Mouse (Mus musculus) urinary bladder, postnatal 25 days (tissue): ENCODE measurements around the gene Ulk3.

Source experiments
- DNase-seq: peaks from one replicate; pipeline ENCODE4 v3.0.0; 2022; ENCODE audit warnings: low spot score

Ulk3 gene

DNA sequence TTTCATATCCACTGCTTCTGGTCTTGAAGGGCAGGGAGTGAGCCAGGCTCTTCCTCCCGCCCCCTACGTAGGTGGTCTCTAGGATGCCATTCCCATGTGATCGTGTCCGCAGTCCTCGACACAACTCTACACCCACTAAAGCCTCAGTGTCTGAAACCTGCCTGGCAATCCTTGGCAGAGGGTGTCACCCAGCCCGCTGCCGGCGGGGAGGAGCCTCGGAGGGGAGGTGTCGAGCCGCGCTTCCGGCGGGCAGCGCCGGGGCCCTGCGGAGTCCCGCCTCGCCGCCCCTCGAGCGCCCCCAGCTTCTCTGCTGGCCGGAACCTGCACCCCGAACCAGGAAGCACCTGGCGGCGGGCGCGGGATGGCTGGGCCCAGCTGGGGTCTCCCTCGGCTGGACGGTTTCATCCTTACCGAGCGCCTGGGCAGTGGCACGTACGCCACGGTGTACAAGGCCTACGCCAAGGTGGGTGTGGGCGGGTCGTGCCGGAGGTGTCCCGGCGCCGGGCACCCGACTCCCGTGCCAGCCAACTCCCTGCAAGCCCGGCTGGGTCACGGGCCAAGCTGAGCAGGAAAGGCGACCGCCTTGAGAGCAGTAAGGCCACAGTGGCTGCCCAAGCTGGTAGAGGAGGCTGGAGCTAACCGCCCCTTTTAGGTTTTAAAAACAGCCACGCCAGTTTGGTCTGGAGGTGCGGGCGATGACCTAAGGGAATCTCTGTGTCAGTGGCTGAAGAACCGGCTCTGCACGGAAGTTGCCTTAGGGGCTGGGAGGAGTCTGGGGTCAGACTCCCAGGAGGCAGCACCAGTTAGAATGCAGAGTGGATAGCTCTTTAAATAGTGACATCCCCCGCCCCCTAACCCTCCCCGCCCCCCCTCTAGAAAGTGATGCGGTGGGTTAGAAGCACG lies at the start of gene Ulk3:
Gene Ulk3, plus strand, starts transcription at position 229 of the 903 bp plus-strand sequence.
- DNase-seq: peak; percentile 77

DNA sequence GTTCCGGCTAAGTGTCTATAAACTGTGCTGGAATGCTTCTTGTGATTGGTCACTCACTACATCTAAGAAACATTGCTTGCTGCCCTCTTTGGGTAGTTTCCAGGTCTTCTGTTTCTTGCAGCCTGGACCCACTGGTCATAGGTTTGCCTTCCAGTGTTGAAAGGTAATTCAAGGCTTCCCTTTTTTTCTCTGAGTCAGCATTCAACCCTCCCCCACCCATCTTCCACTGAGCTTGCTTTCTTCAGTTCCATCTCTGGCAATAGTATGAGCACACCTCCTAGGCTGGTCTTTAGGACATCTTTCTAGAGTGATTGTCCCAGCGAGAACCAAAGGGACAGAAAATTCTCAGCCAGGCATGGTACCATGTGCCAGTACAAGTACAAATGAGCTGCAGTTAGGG lies 49.7 kb upstream of the Ulk3 start:
- DNase-seq: no peak

DNA sequence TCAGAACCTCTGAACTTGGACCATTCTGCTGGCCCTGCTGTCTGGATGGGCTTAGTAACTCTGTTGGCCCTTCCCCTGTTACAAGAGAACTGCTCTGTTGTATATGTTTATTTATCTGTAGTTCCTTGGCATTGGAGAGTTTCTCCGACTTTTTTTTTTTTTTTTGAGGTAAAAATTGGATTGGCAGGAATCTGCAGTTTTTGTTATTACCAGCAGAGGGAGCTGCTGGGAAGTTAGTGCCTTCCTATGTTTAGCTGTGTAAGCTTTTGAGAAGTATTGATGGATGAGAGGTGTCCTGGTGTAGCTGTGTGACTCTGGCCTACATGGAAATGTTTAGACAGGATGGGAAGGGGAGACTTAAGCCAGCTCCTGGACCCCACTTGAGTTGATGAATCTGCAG lies 47.9 kb upstream of the Ulk3 start:
- DNase-seq: no peak

DNA sequence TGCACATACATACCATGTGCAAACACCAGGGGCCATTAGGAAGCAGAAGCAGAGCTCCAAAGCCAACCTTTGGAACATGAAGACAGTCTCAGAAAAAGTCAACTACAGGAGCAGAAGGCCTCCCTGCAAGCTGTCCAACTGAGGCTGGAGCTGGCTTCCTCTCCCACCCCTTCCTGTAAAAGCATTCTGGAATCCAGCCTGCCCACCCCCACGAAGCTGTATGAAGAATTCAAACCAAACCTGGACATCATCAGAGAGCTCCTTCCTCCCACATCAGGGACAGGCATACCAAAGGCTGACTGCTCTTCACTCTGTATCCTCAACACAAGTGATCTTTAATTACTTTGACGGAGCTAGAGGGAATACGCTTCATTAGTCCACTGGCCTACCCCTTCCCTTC lies 45.3 kb upstream of the Ulk3 start:
- no peak for DNase-seq

DNA sequence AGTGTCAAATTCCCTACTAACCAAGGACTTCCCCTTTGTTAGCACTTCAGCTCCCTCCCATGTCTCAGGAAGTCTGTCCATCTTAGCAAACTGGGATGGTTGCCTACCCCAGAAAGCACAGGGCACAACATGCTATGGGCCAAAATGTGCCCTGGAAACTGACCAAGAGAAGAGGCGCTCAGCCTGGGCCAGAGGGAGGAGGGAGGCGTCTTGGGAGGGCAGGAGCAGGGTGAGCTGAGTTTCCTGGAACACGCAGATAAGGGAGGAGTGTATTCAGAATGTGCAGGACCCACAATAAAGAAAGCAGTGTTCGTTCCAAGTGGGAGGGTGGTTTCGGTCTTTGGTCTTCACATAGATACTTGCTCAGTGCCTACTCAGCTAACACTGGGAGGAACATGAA lies 42.0 kb upstream of the Ulk3 start:
- DNase-seq: no peak

DNA sequence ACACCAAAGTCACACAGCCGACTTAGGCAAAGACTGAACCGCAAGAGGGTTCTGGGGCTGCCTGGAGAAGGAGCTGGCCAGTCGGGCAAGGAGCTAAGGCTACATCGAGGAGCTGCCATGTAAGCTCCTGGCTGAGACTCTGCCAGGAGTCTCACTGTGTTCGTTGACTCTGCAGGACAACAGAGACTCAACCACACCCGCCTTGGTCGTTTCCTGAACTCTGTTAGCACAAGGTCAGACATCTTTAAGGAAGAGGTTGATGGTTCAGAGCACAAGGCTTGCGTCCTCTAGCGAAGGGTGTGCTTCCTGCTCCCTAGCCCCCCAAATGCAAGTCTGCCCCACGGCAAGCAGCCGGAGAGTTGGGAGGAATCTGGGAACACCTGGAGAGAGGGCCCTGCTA lies 41.4 kb upstream of the Ulk3 start:
- DNase-seq: no peak

DNA sequence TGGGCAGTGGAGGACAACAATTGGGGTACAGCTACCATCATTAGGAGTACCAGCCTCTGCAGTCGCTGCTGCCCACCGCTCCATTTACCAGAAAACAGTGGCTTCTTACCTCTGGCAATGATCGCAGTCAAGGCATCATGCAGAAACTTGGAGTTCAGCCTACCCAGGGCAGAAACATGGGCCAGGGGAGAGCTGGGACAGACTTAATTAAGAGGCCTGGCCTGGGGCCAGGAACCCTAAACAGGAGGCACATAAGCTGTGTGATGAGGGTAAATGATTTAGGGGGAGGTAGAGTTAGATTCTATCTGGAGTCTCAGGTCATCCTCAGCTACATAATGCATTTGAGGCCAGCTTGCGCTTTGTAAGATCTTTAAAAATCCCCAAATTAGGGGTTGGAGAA lies 40.1 kb upstream of the Ulk3 start:
- DNase-seq: no peak

DNA sequence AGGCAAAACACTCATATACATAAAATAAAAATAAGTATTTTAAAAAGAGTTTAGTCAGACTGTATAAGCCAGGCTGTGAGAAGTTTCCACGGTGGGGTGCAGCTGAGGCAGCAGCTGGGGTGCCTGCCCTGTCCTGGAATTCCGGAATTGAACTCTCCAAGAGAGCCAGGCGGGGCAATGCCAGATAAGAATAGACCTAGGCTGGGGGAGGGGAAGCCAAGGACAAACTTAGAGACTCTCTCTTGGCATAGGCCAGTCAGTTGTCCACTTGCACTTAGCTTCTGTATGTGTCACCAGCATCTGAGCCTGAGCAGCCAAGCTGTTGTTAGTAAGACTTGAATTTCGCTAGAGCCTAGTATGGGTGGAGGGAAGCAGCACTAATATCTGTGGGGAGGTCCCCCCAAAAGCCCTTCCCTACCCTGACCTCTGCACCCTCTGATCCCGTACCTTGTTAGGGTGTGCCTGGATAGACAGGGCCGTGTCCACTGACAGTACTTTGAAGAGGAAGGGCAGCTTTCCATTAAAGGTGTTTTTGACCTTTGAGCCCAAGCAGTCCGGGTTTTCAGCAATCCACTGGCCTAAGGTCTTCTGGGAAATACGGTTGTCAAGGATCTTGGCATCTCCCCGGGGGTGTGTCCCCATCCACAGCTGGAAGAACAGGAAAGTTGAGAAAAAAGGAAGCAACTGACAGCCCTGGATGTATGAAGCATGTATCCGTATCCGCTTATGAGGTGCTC lies 39.0 kb upstream of the Ulk3 start:
- DNase-seq: no peak

DNA sequence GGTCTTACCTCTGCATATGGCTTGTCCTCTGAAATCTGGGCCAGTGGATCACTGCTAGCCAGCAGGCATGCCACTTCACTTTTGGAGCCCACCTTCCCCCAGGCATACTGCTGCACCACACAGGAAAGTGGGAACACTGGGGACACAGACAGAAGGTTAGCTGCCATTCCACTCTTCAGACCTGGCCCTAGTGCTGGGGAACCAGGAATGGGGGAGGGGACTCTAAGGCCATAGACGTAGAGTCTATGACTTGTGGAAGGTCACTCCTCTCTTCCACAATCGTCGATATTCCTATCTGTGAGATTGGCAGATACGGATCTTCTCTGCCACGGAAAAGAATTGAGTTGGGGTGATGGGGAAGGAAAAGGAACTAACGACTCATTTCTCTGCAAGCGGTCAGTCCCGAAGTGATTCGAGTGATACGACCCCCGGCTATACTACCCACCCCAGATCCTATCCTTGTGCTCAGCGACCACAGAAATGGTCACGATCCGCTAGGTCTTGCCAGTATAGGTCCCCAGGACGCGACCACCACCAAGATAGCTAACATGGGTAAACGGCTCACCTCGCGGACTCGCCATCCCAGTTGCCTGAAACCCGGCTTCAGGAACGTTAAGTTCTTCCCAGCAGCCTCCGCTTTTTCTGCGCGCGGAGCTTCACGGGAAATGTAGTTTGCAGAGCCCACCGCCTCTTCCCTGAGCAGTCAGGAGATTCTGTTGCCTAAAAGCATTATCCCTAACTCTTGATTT lies 36.9 kb upstream of the Ulk3 start, which contains the start of gene Mpi:
Gene Mpi, minus strand, starts transcription at position 625 of the 749 bp plus-strand sequence.
- peak; percentile 65 for DNase-seq

DNA sequence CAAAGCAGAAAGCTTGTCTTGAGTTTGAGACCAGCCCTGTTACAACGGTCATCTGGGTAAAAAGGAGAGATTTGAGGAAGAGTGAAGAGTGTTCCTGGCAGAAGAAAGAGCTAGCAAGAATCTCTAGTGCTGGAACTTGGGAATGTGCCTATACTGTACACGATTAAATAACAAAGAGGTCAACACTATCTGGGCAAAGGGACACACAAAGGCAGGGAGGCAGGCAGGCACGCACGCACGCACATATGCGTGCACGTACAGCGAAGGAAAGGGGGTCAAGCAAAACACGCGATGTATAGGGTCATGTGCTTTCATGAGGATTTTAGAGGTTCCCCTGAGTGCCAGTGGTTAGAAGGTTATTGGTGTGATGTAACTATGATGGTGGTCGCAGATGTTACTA lies 36.1 kb upstream of the Ulk3 start:
- DNase-seq: no peak

DNA sequence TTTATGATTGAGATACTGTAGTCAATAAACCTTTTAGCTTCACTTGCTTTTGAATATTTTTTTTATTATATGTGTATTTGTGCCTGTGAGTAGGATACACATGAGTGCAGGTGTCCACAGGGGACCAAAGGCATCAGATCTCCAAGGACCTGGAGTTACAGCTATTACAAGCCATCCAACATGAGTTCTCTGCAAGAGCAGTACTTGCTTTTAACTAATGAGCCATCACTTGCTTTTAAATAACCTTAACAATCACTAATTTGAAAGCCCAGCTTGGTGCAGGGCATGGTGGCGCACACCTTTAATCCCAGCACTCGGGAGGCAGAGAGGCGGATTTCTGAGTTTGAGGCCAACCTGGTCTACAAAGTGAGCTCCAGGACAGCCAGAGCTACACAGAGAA lies 34.5 kb upstream of the Ulk3 start:
- no peak for DNase-seq

DNA sequence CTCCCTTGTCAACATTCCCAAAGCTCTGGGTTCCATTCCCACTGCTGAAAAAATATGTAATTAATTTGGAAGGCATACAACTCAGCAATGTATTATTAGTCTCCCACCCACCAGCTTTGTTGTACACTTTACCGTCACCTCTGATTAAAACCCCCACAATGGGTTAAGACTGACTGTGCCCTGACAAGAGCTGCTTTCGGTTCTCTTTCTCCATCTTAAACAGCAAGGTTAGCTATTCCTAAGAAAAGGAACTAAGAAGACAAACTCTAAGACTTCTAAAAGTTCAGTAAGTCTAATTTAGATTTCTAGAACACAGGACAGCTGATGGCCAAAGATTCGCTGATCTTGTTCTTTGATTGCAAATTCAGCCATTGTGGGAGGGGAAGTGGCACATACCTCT lies 32.0 kb upstream of the Ulk3 start:
- DNase-seq: no peak

DNA sequence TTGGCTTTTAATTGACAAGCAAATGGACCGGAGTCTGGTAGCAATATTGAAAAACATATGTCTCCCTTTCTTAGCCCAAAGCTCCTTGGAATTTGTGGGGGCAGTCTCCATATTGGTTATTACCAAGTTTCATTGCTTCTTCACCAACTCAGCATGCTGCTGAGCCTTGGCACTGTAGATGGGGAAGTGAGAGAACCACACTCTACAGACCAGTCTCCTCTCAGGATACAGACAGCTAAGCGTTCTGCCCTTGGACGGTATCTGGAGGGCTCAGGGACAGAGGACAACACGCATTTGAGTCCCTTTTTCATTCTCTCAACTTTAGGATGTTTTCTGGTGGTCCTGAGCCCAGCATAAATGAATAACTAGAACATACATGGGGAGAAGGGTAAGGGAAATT lies 30.6 kb upstream of the Ulk3 start:
- DNase-seq: no peak

DNA sequence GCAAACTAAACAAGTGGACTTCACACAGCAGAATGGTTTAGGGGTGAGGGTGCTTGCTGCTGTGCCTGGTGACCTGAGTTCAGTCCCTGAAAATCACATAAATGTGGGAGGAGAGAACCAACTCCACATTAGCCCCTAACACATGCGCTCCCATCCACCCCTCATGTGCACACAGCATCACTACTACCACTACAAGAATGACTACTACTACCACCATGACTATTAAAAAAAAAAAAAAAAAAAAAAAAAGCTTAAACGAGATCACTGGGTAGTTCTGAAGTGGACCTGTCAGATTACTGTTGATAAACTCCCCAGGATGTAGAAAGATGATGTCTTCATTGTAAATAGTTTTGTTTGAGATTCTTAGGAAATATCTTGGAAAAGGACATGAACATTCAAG lies 29.7 kb upstream of the Ulk3 start:
- DNase-seq: no peak

DNA sequence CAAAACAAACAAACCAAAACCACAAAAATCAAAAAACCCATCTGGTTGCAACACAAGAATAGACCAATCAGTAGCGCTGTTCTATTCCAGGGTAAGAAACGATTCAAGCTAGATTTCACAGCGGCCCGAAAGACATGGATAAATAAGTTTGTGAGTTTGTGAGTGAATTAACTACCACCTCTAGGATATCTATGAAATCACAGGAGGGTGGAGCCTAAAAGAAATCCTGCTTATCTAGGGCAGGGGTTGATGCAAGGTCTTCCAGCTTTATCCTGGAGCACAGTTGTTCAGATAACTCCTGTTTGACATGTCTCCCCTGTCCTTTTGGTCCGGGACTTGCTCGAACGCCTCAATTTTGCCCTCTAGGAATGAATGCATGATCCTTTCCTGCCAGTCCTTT lies 29.0 kb upstream of the Ulk3 start:
- DNase-seq: no peak

DNA sequence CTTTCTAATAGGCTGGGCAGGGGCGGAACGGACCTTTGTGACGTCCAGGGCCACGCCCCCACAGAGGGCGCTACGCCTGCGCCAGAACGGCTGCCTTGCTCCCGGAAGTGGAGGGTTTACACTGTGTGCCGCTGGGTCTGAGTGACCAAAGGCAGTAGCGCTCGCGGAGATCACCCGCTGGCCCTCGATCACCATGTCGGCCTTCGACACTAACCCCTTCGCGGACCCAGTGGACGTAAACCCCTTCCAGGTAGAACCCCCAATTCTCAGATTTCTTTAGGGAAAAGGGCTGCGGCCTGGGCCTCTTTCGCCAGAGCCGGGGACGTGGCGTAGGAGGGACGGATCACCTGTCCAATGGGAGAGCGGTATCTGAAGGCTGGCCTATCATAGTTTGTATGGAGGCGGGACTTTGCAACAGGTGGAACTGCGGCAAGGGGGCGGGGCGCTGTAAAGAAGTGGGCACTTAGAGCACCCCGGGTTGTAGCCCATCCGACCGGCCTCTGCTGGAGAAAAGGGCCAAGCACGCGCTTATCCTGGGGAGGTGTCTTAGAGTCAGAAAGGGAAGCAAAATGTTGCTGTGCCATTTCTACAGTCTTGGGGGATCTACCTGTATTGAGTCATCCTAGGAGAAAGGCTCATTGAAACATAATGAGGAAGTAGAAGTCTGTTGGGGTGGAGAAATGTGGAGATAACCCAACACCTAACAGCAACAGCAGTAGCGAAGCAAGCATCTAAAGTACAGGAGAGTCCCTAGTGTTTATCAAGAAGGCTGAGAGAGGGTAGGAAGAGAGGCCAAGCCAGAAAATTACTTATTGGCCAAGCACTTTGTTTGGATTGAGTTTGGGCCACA lies 28.2 kb upstream of the Ulk3 start, which contains the start of gene Scamp2:
Gene Scamp2, plus strand, starts transcription at position 83 of the 850 bp plus-strand sequence.
- peak; percentile 94 for DNase-seq

DNA sequence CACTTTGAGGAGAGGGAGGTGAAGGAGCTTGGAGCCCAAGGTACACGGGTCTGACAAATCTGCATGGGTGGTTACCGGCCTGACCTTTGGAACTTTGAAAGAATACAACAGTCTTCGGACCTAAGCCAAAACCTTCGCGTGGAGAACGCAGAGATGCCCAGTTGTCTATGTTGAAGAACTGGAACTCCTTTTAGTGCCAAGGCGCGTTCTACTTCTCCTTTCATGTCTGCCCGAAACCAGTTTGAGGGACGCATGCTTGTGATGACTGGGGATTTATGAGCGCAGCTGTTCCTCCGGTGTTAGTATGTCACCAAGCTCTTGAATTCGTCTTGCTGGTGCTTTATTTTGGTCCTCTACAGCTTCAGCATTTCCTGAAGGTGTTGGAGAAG lies 27.5 kb upstream of the Ulk3 start:
- DNase-seq: no peak

DNA sequence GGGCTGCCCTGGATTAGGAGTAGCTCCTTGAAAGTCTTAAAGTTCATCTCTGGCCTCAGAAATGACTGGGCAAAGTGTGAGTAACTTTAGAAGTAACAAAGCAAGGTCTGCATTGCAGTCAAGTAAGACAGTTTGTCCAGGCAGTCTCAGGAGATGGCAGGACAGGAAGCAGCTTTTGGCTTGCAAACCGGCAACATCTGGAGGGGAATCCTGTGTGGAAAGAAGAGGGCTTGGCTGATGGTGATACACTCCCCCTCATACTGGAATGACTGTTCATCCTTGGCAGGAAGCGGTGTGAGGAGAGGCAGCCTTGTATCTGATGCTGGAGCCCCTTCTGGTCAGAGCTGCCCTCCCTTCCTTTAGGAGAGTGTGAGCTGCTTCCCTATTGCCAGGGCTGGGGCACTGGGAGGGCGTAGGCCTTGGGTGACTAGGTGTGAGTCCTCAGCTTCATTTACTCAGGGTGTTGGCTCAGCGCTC lies 26.3 kb upstream of the Ulk3 start:
- no peak for DNase-seq

DNA sequence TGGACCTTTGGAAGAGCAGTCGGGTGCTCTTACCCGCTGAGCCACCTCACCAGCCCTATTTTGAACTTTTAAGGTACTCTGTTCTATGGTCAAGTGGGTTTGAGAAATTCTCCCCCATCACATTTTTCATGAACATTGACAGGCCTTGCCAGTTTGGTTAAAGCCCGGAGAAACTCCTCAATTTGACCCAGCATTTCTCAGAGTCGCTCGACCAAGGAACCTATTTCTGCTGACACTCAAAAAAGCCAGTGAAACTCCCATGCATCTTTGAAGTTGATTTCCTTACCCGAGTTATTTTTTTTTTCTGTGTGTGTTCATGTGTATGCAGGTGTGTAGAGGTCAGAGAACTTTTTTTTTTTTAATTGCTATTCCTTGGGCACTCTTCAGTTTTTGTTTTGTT lies 24.6 kb upstream of the Ulk3 start:
- DNase-seq: no peak

DNA sequence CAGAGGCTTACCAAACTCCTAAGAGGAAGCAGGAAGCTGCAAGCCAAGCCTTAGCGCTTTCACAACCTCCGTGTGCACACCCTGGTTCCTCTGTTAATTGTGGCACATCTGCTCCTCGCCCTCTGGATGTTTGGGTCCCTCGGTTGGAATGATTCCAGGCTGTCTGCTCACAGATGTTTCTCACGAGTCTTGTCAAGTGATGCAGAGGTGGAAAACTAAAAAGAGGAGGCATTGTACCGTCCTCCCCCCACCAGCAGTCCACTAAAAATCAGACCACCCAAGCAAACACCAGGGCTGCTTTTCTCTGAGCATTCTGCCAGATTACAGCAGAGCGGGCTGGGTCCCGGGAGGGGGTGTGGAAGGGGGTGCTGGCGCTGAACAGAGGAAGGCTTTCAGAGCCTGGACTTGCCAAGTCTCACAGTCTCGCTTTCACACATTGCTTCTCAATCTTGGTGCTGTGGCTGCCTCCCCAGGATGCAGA lies 23.5 kb upstream of the Ulk3 start:
- DNase-seq: no peak

DNA sequence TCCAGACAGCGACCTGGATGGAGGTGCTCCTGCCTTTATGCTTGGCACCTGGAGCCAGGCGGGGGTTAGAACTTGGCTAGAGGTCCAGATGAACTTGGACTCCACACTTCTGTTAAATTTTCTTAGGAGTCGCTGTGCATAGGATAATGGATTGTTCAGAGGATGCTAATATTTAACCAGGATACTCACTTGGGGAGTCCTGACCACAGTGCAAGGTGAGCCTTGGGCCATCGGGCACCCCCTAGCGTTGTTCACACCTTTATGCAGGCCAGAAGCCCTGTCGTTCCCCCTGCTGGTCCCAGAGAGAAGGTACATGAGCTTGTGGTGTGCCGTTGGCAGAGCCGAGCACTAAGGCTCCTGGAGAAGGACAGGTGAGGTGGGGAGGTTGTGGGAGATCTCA lies 22.4 kb upstream of the Ulk3 start:
- no peak for DNase-seq
